Mouse (Mus musculus): ENCODE measurements at regions not wholly inside any gene's neighbourhood (a gene's known extent, or its start where the extent isn't known, plus 50 kb on each side); places are given as distances from the start of the nearest gene placed in this dataset.

- Histone ChIP-seq H3K4me1 (ENCODE audit: control insufficient read depth, insufficient read depth, low read length) (no peaks in the 10 kb centered on the region), H3K27me3 (ENCODE audit: control insufficient read depth, insufficient read depth, low read length) (no peaks in the 10 kb centered on the region), H3K4me3 (ENCODE audit: control insufficient read depth, low read depth, low read length) (no peak overlapping the region), H3K27ac (ENCODE audit: control insufficient read depth, insufficient read depth, low read depth, low read length) (no peak overlapping the region), H3K36me3 (ENCODE audit: control insufficient read depth, insufficient read depth, low read length) (no peaks in the 10 kb centered on the region)
- TF ChIP-seq CTCF (IDR thresholded peaks at IDR 0.05; ENCODE audit: control insufficient read depth, insufficient read depth, insufficient replicate concordance, low read depth, low read length) = no peak
- TF ChIP-seq POLR2A (IDR thresholded peaks at IDR 0.05; ENCODE audit: control insufficient read depth, low read depth, low read length) = no peak
These were observed 394.5 kb upstream of the Gpc5 start for GRCm38 (mm10) chr14:114697543-114697942.

- Histone ChIP-seq H3K4me3 (ENCODE audit: control insufficient read depth, low read depth, low read length) (no peak overlapping the region), H3K4me1 (ENCODE audit: control insufficient read depth, insufficient read depth, low read length) (no peaks in the 10 kb centered on the region), H3K27me3 (ENCODE audit: control insufficient read depth, insufficient read depth, low read length) (no peaks in the 10 kb centered on the region), H3K27ac (ENCODE audit: control insufficient read depth, insufficient read depth, low read depth, low read length) (no peak overlapping the region), H3K36me3 (ENCODE audit: control insufficient read depth, insufficient read depth, low read length) (no peaks in the 10 kb centered on the region)
- TF ChIP-seq CTCF (IDR thresholded peaks at IDR 0.05; ENCODE audit: control insufficient read depth, insufficient read depth, insufficient replicate concordance, low read depth, low read length) = no peak
- TF ChIP-seq POLR2A (IDR thresholded peaks at IDR 0.05; ENCODE audit: control insufficient read depth, low read depth, low read length) = no peak
These were observed 368.9 kb upstream of the Gpc5 start for GRCm38 (mm10) chr14:114723080-114723479.

DNA sequence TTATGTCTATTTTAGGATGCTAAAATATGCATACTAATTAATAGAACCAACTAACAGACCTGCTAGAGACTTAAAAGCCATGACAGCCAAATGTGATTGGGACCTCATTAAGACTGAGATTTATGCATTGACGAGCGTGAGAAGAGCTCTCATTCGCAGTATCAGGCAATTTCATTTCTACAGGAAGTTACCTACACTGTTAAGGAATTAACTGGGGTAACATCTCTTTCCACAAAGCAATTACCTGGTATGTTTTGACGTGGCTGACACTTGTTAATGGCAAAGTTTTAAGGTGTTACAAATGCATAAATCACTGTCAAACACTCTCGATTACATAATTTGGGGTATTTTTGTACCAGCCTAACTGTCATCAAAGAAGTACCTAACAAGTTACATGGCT lies 324.7 kb upstream of the Gpc5 start:
- H3K36me3 ChIP-seq (ENCODE audit: control insufficient read depth, insufficient read depth, low read length) = no peaks in the 10 kb centered on the region
- no peak overlapping the region for H3K27ac ChIP-seq (ENCODE audit: control insufficient read depth, insufficient read depth, low read depth, low read length)
- no peaks in the 10 kb centered on the region for H3K27me3 ChIP-seq (ENCODE audit: control insufficient read depth, insufficient read depth, low read length)
- no peak overlapping the region for H3K4me3 ChIP-seq (ENCODE audit: control insufficient read depth, low read depth, low read length)
- TF ChIP-seq CTCF (IDR thresholded peaks at IDR 0.05; ENCODE audit: control insufficient read depth, insufficient read depth, insufficient replicate concordance, low read depth, low read length) = no peak
- TF ChIP-seq POLR2A (IDR thresholded peaks at IDR 0.05; ENCODE audit: control insufficient read depth, low read depth, low read length) = no peak
- no peaks in the 10 kb centered on the region for H3K4me1 ChIP-seq (ENCODE audit: control insufficient read depth, insufficient read depth, low read length)

DNA sequence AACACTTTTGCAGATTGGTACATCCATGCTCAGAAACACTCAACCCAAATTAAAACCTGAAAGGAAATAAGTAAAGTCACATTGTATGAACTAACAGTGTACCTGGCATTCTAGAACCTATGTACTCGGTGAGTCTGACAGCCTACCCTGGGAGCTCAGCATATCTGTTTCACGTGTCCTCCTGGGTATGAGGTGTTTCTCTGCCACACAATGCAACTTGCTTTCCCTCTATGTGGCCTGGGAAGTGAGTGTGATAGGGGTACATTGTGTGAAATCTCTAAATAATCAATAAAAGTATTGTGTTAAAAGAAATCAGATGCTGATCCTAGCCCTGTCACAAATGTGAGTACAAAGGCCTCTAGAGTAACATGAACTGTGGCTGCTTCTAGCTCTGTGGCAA lies 315.3 kb upstream of the Gpc5 start:
- H3K4me3 ChIP-seq (ENCODE audit: control insufficient read depth, low read depth, low read length) = no peak overlapping the region
- H3K36me3 ChIP-seq (ENCODE audit: control insufficient read depth, insufficient read depth, low read length) = no peaks in the 10 kb centered on the region
- H3K27ac ChIP-seq (ENCODE audit: control insufficient read depth, insufficient read depth, low read depth, low read length) = no peak overlapping the region
- H3K4me1 ChIP-seq (ENCODE audit: control insufficient read depth, insufficient read depth, low read length) = no peaks in the 10 kb centered on the region
- TF ChIP-seq CTCF (IDR thresholded peaks at IDR 0.05; ENCODE audit: control insufficient read depth, insufficient read depth, insufficient replicate concordance, low read depth, low read length) = no peak
- TF ChIP-seq POLR2A (IDR thresholded peaks at IDR 0.05; ENCODE audit: control insufficient read depth, low read depth, low read length) = no peak
- H3K27me3 ChIP-seq (ENCODE audit: control insufficient read depth, insufficient read depth, low read length) = no peaks in the 10 kb centered on the region

DNA sequence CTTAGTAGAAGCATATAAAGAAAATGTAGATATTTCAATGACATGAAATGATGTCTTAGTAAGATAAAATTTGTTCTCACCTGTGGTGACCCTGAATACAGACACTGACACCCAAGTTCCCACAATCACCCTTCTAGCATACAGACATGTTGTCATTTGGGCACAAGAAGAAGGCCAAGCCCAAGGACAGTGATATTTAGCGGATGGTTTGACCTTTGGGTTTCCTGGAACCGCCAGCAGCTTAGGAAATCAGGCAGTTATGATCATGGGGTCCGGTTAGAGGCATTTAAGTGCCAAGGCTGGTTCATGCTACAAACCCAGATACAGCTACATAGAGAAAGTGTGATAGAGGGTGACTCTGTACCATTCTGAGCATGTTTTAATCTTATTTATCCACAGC lies 310.2 kb upstream of the Gpc5 start:
- no peak for TF ChIP-seq POLR2A (IDR thresholded peaks at IDR 0.05; ENCODE audit: control insufficient read depth, low read depth, low read length)
- no peak for TF ChIP-seq CTCF (IDR thresholded peaks at IDR 0.05; ENCODE audit: control insufficient read depth, insufficient read depth, insufficient replicate concordance, low read depth, low read length)
- Histone ChIP-seq H3K4me1 (ENCODE audit: control insufficient read depth, insufficient read depth, low read length) (no peaks in the 10 kb centered on the region), H3K27ac (ENCODE audit: control insufficient read depth, insufficient read depth, low read depth, low read length) (no peak overlapping the region), H3K36me3 (ENCODE audit: control insufficient read depth, insufficient read depth, low read length) (no peaks in the 10 kb centered on the region), H3K4me3 (ENCODE audit: control insufficient read depth, low read depth, low read length) (no peak overlapping the region), H3K27me3 (ENCODE audit: control insufficient read depth, insufficient read depth, low read length) (no peaks in the 10 kb centered on the region)

- Histone ChIP-seq H3K27ac (ENCODE audit: control insufficient read depth, insufficient read depth, low read depth, low read length) (no peak overlapping the region), H3K27me3 (ENCODE audit: control insufficient read depth, insufficient read depth, low read length) (no peaks in the 10 kb centered on the region), H3K4me3 (ENCODE audit: control insufficient read depth, low read depth, low read length) (no peak overlapping the region), H3K4me1 (ENCODE audit: control insufficient read depth, insufficient read depth, low read length) (no peaks in the 10 kb centered on the region), H3K36me3 (ENCODE audit: control insufficient read depth, insufficient read depth, low read length) (no peaks in the 10 kb centered on the region)
- no peak for TF ChIP-seq CTCF (IDR thresholded peaks at IDR 0.05; ENCODE audit: control insufficient read depth, insufficient read depth, insufficient replicate concordance, low read depth, low read length)
- TF ChIP-seq POLR2A (IDR thresholded peaks at IDR 0.05; ENCODE audit: control insufficient read depth, low read depth, low read length) = no peak
These were observed 300.8 kb upstream of the Gpc5 start for GRCm38 (mm10) chr14:114790946-114791830.

- Histone ChIP-seq H3K27me3 (ENCODE audit: control insufficient read depth, insufficient read depth, low read length) (no peaks in the 10 kb centered on the region), H3K27ac (ENCODE audit: control insufficient read depth, insufficient read depth, low read depth, low read length) (no peak overlapping the region), H3K4me1 (ENCODE audit: control insufficient read depth, insufficient read depth, low read length) (no peaks in the 10 kb centered on the region), H3K36me3 (ENCODE audit: control insufficient read depth, insufficient read depth, low read length) (no peaks in the 10 kb centered on the region), H3K4me3 (ENCODE audit: control insufficient read depth, low read depth, low read length) (no peak overlapping the region)
- TF ChIP-seq POLR2A (IDR thresholded peaks at IDR 0.05; ENCODE audit: control insufficient read depth, low read depth, low read length) = no peak
- no peak for TF ChIP-seq CTCF (IDR thresholded peaks at IDR 0.05; ENCODE audit: control insufficient read depth, insufficient read depth, insufficient replicate concordance, low read depth, low read length)
These were observed 300.2 kb upstream of the Gpc5 start for GRCm38 (mm10) chr14:114791831-114792224.
